Mouse (Mus musculus) granulocyte monocyte progenitor cell, adult 5-6 weeks (primary cell): Measurements from ENCODE around the gene Igfbp3. TPM values are rescaled to one million over a fixed set of nuclear protein-coding genes. Genes with fewer than 3 reads are reported as not detected.
"Not testable (repeated sequence)": the region's sequence is repeated elsewhere in the genome, so short reads cannot be mapped to it uniquely, and the experiment has no call there.

ENCODE experiments used
- ATAC-seq: replicated peaks from 2 replicates; pipeline ENCODE4 v1.8.0; 2016; ENCODE audit warnings: mild to moderate bottlenecking, moderate TSS enrichment, inconsistent platforms; ENCODE audit not compliant: poor library complexity, severe bottlenecking
- total RNA-seq, 2 experiments: library from RNA; stranded (forward) in 1 of 2; stranded (reverse) in 1 of 2; fragments of 200-712, 200-1000 nt in 1 of 2; fragments of >200 nt in 1 of 2; fragmentation: Nextera tagmentation in 1 of 2; gene quantifications; 2 replicates each; pipeline ENCODE4 v1.2.3; 2014 to 2017

The Igfbp3 gene
- not detected in 2 replicates for total RNA-seq (2014; fragmentation: Nextera tagmentation)
- not detected in 2 replicates for total RNA-seq (2017)

GRCm38 (mm10) chr11:7213501-7214341 is at the start of gene Igfbp3:
Igfbp3 (minus strand) TSS chr11:7213923.
- peak; percentile 33; the same call in 1 of the 2 replicates for ATAC-seq

GRCm38 (mm10) chr11:7250870-7251269 is 37.1 kb upstream of the Igfbp3 start:
- no peak for ATAC-seq

GRCm38 (mm10) chr11:7250415-7250814 is 36.7 kb upstream of the Igfbp3 start:
- no peak for ATAC-seq

- ATAC-seq: no peak
Observed at GRCm38 (mm10) chr11:7244782-7245181, 31.1 kb upstream of the Igfbp3 start.

GRCm38 (mm10) chr11:7239041-7239740 is 25.5 kb upstream of the Igfbp3 start:
- no peak for ATAC-seq

- ATAC-seq: no peak
Observed at GRCm38 (mm10) chr11:7238546-7238945, 24.8 kb upstream of the Igfbp3 start.

GRCm38 (mm10) chr11:7237712-7238111 is 24.0 kb upstream of the Igfbp3 start:
- no peak for ATAC-seq

GRCm38 (mm10) chr11:7236751-7237150 is 23.0 kb upstream of the Igfbp3 start:
- ATAC-seq: no peak

- ATAC-seq: no peak
Observed at GRCm38 (mm10) chr11:7234981-7235609, 21.4 kb upstream of the Igfbp3 start.

GRCm38 (mm10) chr11:7234436-7234835 is 20.7 kb upstream of the Igfbp3 start:
- ATAC-seq: no peak

- no peak for ATAC-seq
Observed at GRCm38 (mm10) chr11:7233333-7233732, 19.6 kb upstream of the Igfbp3 start.

- no peak for ATAC-seq
Observed at GRCm38 (mm10) chr11:7231958-7232357, 18.2 kb upstream of the Igfbp3 start.

- ATAC-seq: no peak
Observed at GRCm38 (mm10) chr11:7230000-7230399, 16.3 kb upstream of the Igfbp3 start.

GRCm38 (mm10) chr11:7228107-7228506 is 14.4 kb upstream of the Igfbp3 start:
- no peak for ATAC-seq

- ATAC-seq: no peak
Observed at GRCm38 (mm10) chr11:7226810-7227550, 13.3 kb upstream of the Igfbp3 start.

GRCm38 (mm10) chr11:7226200-7226599 is 12.5 kb upstream of the Igfbp3 start:
- ATAC-seq: no peak

GRCm38 (mm10) chr11:7221826-7222225 is 8.1 kb upstream of the Igfbp3 start:
- not testable (repeated sequence) for ATAC-seq

- no peak for ATAC-seq
Observed at GRCm38 (mm10) chr11:7215703-7216102, 2.0 kb upstream of the Igfbp3 start.

GRCm38 (mm10) chr11:7214761-7215160 is 1.0 kb upstream of the Igfbp3 start:
- ATAC-seq: no peak

GRCm38 (mm10) chr11:7214342-7214660 is 578 bp upstream of the Igfbp3 start:
- no peak for ATAC-seq

- ATAC-seq: no peak
Observed at GRCm38 (mm10) chr11:7213161-7213500, 592 bp downstream of the Igfbp3 start.
